Mouse (Mus musculus) heart, adult 11 months (tissue): ENCODE measurements around the gene Aaas.

Experiments used
- DNase-seq: peaks from one replicate; pipeline ENCODE4 v3.0.0; 2022

The Aaas gene

DNA sequence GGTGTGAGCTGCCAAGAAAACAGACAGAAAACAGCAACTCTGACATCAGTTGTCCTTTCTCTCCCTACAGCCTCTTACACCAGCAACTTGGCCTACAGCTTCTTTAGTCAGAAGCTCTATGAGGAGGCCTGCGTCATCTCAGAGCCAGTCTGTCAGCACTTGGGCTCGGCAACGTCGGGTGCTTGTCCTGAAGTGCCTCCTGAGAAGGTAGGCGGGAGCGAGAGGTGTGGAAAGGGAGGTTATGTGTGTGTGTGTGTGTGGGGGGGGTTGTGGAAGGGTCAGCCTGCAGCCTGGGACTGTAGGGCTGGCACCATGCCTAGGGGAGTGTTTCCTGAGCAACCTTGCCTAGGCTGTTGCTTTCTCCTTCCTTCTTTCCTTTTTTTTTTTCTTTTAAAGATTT, 48.0 kb downstream of the Aaas start:
- peak; percentile 95 for DNase-seq

DNA sequence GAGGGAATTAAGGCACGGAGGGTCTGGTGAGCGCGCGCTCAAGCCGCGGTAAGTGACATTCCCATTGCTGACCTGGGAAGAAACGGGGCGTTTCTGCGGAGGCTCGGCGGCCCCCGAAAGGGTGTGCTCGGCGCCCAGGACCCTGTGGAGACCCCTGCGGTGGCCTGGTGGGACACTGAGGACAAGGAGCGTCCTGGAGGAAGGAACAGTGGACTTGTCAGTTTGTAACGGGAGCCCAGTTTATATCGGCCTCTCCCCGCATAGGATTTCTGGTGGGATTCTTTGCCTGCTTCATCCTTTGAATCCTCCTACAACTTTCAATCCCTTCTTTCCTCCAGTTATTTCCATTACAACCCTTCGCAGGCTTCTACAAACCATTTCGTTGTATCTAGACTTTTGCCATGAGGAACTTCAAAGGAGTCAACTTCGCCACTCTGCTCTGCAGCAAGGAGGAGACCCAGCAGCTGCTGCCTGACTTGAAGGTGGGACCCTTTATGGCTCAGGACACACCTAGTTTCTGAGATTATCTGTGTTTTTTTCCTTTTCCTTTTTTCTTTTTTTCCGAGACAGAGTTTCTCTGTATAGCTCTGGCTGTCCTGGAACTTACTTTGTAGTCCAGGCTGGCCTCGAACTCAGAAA, 54.1 kb downstream of the Aaas start:
- DNase-seq = no peak

DNA sequence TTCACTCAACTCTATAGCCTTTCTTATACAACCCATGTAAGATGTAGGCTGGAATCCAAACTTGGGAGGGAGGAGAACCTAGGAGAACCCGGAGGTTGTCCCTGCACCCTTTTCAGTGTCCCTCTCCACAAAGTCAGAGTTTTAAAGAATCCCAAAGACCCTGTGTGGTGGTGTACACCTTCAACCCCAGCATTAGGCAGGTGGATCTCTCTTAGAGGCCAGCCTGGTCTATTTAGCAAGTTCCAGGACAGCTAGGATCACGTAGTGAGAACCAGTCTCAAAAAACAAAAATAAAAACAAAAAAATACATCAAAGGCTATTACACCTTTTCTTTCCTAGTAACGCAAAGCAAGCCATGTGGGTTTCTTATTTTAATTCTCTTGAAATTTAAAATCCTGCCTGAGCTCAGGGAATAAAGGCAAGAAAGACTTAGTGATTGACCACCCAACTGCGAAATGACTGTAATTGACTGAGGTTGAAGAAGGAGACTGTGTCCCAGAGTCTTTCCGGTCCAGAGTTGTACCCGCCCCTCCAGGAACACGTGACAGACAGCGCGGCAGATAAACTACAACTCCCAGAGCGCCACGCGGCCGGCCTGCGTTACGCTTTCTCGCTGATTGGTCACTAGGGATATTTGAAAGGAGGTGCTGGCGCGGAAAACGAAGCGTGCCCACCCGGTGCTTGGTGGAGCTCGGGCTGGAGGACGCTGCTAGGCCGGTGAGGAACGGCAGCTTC, 54.8 kb downstream of the Aaas start, which contains the start of gene Espl1:
Gene Espl1 (plus strand): TSS at position 634 of the 735 bp plus-strand sequence.
- DNase-seq = peak; percentile 99
